Mouse (Mus musculus): ENCODE measurements around the gene Boll.
A peak's percentile ranks its signal among the peaks of the same experiment; 100 is the strongest.
"Not testable (repeated sequence)": the region's sequence is repeated elsewhere in the genome, so short reads cannot be mapped to it uniquely, and the experiment has no call there.

Boll gene

GRCm38 (mm10) chr1:55363044-55363565 is at the start of gene Boll:
Boll (minus strand) TSS chr1:55363469.
- peak; percentile 75 for DNase-seq (ENCODE audit: low spot score)

GRCm38 (mm10) chr1:55412569-55412968 is 49.3 kb upstream of the Boll start:
- no peak for DNase-seq (ENCODE audit: low spot score)

GRCm38 (mm10) chr1:55411079-55411478 is 47.8 kb upstream of the Boll start:
- DNase-seq (ENCODE audit: low spot score), result no peak

- DNase-seq (ENCODE audit: low spot score), result no peak
Observed at GRCm38 (mm10) chr1:55410670-55411069, 47.4 kb upstream of the Boll start.

- no peak for DNase-seq (ENCODE audit: low spot score)
Observed at GRCm38 (mm10) chr1:55406531-55407375, 43.5 kb upstream of the Boll start.

GRCm38 (mm10) chr1:55406023-55406413 is 42.7 kb upstream of the Boll start:
- DNase-seq (ENCODE audit: low spot score), result peak; percentile 79

GRCm38 (mm10) chr1:55405272-55406022 is 42.2 kb upstream of the Boll start, which contains the start of gene Plcl1:
Plcl1 (plus strand) TSS chr1:55405921.
- DNase-seq (ENCODE audit: low spot score), result peak; percentile 94

GRCm38 (mm10) chr1:55404439-55404838 is 41.2 kb upstream of the Boll start:
- no peak for DNase-seq (ENCODE audit: low spot score)

GRCm38 (mm10) chr1:55399891-55400290 is 36.6 kb upstream of the Boll start:
- no peak for DNase-seq (ENCODE audit: low spot score)

GRCm38 (mm10) chr1:55383114-55383773 is 20.0 kb upstream of the Boll start:
- peak; percentile 82 for DNase-seq (ENCODE audit: low spot score)

GRCm38 (mm10) chr1:55380527-55380926 is 17.3 kb upstream of the Boll start:
- DNase-seq (ENCODE audit: low spot score), result no peak

GRCm38 (mm10) chr1:55372626-55373025 is 9.4 kb upstream of the Boll start:
- DNase-seq (ENCODE audit: low spot score), result no peak

- DNase-seq (ENCODE audit: low spot score), result peak; percentile 20
Observed at GRCm38 (mm10) chr1:55363586-55363985, 317 bp upstream of the Boll start.

GRCm38 (mm10) chr1:55362634-55363033 is 635 bp downstream of the Boll start:
- DNase-seq (ENCODE audit: low spot score), result no peak

GRCm38 (mm10) chr1:55351914-55352313 is 11.4 kb downstream of the Boll start:
- not testable (repeated sequence) for DNase-seq (ENCODE audit: low spot score)

GRCm38 (mm10) chr1:55325496-55325895 is 37.8 kb downstream of the Boll start:
- not testable (repeated sequence) for DNase-seq (ENCODE audit: low spot score)

- no peak for DNase-seq (ENCODE audit: low spot score)
Observed at GRCm38 (mm10) chr1:55301077-55301476, 62.2 kb downstream of the Boll start.

- no peak for DNase-seq (ENCODE audit: low spot score)
Observed at GRCm38 (mm10) chr1:55279081-55279480, 84.2 kb downstream of the Boll start.

- DNase-seq (ENCODE audit: low spot score), result no peak
Observed at GRCm38 (mm10) chr1:55265447-55265846, 97.8 kb downstream of the Boll start.

GRCm38 (mm10) chr1:55264385-55264784 is 98.9 kb downstream of the Boll start:
- no peak for DNase-seq (ENCODE audit: low spot score)

GRCm38 (mm10) chr1:55246374-55246773 is 116.9 kb downstream of the Boll start:
- DNase-seq (ENCODE audit: low spot score), result no peak

GRCm38 (mm10) chr1:55239237-55239636 is 124.0 kb downstream of the Boll start:
- no peak for DNase-seq (ENCODE audit: low spot score)

Measured in ovary, postnatal 36 days (tissue).